Comparison of ENCODE assay signal across 9 mouse cellular contexts in the genomic region with DNA sequence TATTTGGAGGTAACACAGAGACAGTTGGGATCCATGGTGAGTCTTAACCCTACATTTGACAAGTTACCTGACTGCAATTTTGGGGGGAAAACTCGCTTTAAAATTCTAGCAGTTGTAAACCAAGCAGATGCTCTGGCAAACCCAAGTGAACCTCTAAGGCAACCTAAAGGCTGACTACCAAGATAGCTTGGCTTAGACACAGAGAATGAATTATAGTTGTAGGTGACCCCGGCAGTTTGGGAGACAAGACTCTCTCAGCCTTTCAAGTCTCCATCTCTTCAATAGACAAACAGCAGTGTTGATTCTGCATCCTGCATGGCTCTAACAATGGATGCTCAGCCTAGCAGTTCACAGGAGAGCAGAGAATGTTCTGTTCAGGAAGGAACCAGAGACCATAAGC. TPM values are rescaled to one million over a fixed set of nuclear protein-coding genes. Genes with fewer than 3 reads are reported as not detected.
DNase-seq lines count a peak whose midpoint lies in the region; ATAC-seq and TF ChIP-seq lines count a peak whose summit lies in the region.
"Had no signal": no experiment of that assay in that cellular context is flagged by ENCODE, and none has a peak within 500 bp of the region (broad histone marks: within the 10 kb centered on the region; RNA-seq: fewer than 3 reads in every experiment).

A gene (plus strand): TSS at position 301 of the 400 bp plus-strand sequence.

- TF ChIP-seq CTCF in left cerebral cortex, adult 2 months (IDR thresholded peaks at IDR 0.05) = no peak

- peaks cover 45% of the 10 kb centered on the region for H3K27me3 ChIP-seq in forebrain, embryonic 12.5 days
- H3K27me3 ChIP-seq in neural tube, embryonic 14.5 days (ENCODE audit: control insufficient read depth, insufficient read depth, low read length) = peaks cover 6% of the 10 kb centered on the region

- peak within 1 kb of the TSS; percentile 94; the same call in 1 of the 2 replicates for H3K27ac ChIP-seq in left cerebral cortex, adult 2 months
- H3K27ac ChIP-seq in forebrain, embryonic 12.5 days = no peak within 1 kb of the TSS
- H3K27ac ChIP-seq in neural tube, embryonic 14.5 days (ENCODE audit: low read depth, low read length) = no peak within 1 kb of the TSS

- no peak for ATAC-seq in forebrain, embryonic 12.5 days (ENCODE audit: low FRiP score)
- ATAC-seq in neural tube, embryonic 14.5 days (ENCODE audit: low read depth) = no peak
- ATAC-seq in frontal cortex, adult (ENCODE audit: low TSS enrichment) = no peak

- H3K9ac ChIP-seq in forebrain, embryonic 12.5 days = peak within 1 kb of the TSS; percentile 67
- H3K9ac ChIP-seq in neural tube, embryonic 14.5 days (replicated peaks; ENCODE audit: low read depth, low read length) = peak within 1 kb of the TSS; percentile 86; the same call in 1 of the 2 replicates

- DNase-seq in left cerebral cortex, adult 2 months (ENCODE audit: extremely low spot score in 1 of 2, low spot score in 2 of 2) = no peak
- no peak for DNase-seq in left cerebral cortex, adult 9 months (ENCODE audit: low spot score in 2 of 2)
- DNase-seq in layer of hippocampus, postnatal 36 days = no peak
- no peak for DNase-seq in adipocyte (ENCODE audit: low spot score)
- DNase-seq in gastrocnemius, postnatal 36 days = no peak
- DNase-seq: lung, postnatal 14 days had no signal

- peak within 1 kb of the TSS; percentile 62 for H3K4me3 ChIP-seq in left cerebral cortex, adult 2 months
- peak within 1 kb of the TSS; percentile 59 for H3K4me3 ChIP-seq in forebrain, embryonic 12.5 days (replicated peaks)
- H3K4me3 ChIP-seq in neural tube, embryonic 14.5 days (ENCODE audit: low read depth, low read length) = peak within 1 kb of the TSS; percentile 71

- H3K9me3 ChIP-seq in forebrain, embryonic 12.5 days = no peaks in the 10 kb centered on the region
- H3K9me3 ChIP-seq in neural tube, embryonic 14.5 days (ENCODE audit: control insufficient read depth, low read length) = no peaks in the 10 kb centered on the region

- no peaks in the 10 kb centered on the region for H3K36me3 ChIP-seq in forebrain, embryonic 12.5 days (replicated peaks)
- no peaks in the 10 kb centered on the region for H3K36me3 ChIP-seq in neural tube, embryonic 14.5 days (ENCODE audit: control insufficient read depth, insufficient read depth, low read length)

- 81% methylated on average over 2 of the region's 2 CpGs for whole genome bisulfite sequencing in forebrain, embryonic 12.5 days
- WGBS in neural tube, embryonic 14.5 days = 71% methylated on average over 2 of the region's 2 CpGs

- peak within 1 kb of the TSS; percentile 99 for H3K4me2 ChIP-seq in forebrain, embryonic 12.5 days
- peak within 1 kb of the TSS; percentile 92 for H3K4me2 ChIP-seq in neural tube, embryonic 14.5 days (ENCODE audit: low read depth, low read length)

- H3K4me1 ChIP-seq in forebrain, embryonic 12.5 days = peaks cover 17% of the 10 kb centered on the region
- H3K4me1 ChIP-seq in neural tube, embryonic 14.5 days (ENCODE audit: control insufficient read depth, insufficient read depth, low read length) = peaks cover 8% of the 10 kb centered on the region; the same call in 1 of the 2 replicates

- intact Hi-C loops in left cerebral cortex, adult 2 months (cut with DNase I) = no loop called here
- intact Hi-C loops in gastrocnemius, postnatal 36 days (cut with DNase I) = no loop called here

RNA-seq across cellular contexts. Expression of the gene that starts here (rescaled TPM):
- total RNA-seq in left cerebral cortex, adult 2 months (2021) = 10 to 100 TPM; 61.0 to 62.6 TPM
- 8.1 and 8.6 TPM in 2 replicates for polyA plus RNA-seq in forebrain, embryonic 12.5 days (2016; fragmentation: Nextera tagmentation; extraction: Ambion mirVana)
- 10 to 100 TPM; 37.5 to 39.7 TPM for total RNA-seq in layer of hippocampus, postnatal 36 days (2021)
- 84.3 and 109 TPM in 2 replicates for polyA plus RNA-seq in neural tube, embryonic 14.5 days (2014; fragmentation: Nextera tagmentation; extraction: Ambion mirVana)
- not detected for total RNA-seq in gastrocnemius, postnatal 36 days (2021)

Comparison
In these comparisons a context has a peak if more than half of its experiments do, and no peak if none do; other contexts are left out.
1. RNA of the gene that starts here (total RNA-seq): 61.0 to 62.6 TPM in left cerebral cortex, adult 2 months and 37.5 to 39.7 TPM in layer of hippocampus, postnatal 36 days; not detected in gastrocnemius, postnatal 36 days; every median in the first group is over 10 times any median in the second.
2. Peak in every context shown above with its lines, with median percentiles within 50 percentile points of each other: H3K4me3 ChIP-seq.